Mouse (Mus musculus) hindbrain, embryonic 11.5 days (tissue): Measurements from ENCODE around the gene Cdh24. TPM values are rescaled to one million over a fixed set of nuclear protein-coding genes. Genes with fewer than 3 reads are reported as not detected.

Experiments
- ATAC-seq: fragments of 200-750 bp; cut with Nextera tagmentation; 2 replicates; pipeline ENCODE4 v1.8.0; 2017; ENCODE audit warnings: mild to moderate bottlenecking, moderate TSS enrichment, moderate library complexity; ENCODE audit not compliant: low FRiP score
- DNase-seq: peaks from one replicate; pipeline ENCODE4 v3.0.0-alpha.2; 2015; ENCODE audit warnings: low spot score
- H3K27ac ChIP-seq: fragments of 300-500 bp; sonication (generic); 2 replicates; pipeline ENCODE4 v1.5.1; 2014; ENCODE audit warnings: mild to moderate bottlenecking, low read depth, low read length
- H3K27me3 ChIP-seq: fragments of 300-500 bp; sonication (generic); 2 replicates; pipeline ENCODE4 v1.6.1; 2014; ENCODE audit warnings: mild to moderate bottlenecking, low read length, moderate library complexity, mixed read lengths; ENCODE audit not compliant: control insufficient read depth, insufficient read depth
- H3K36me3 ChIP-seq: fragments of 300-500 bp; sonication (generic); 2 replicates; pipeline ENCODE4 v1.6.1; 2014; ENCODE audit warnings: mild to moderate bottlenecking, low read length, moderate library complexity, mixed read lengths; ENCODE audit not compliant: control insufficient read depth, insufficient read depth
- H3K4me1 ChIP-seq: fragments of 300-500 bp; sonication (generic); replicated peaks from 2 replicates; pipeline ENCODE4 v1.6.1; 2014; ENCODE audit warnings: low read length, mixed read lengths; ENCODE audit not compliant: control insufficient read depth, insufficient read depth
- H3K4me2 ChIP-seq: fragments of 300-500 bp; sonication (generic); replicated peaks from 2 replicates; pipeline ENCODE4 v1.6.1; 2014; ENCODE audit warnings: mild to moderate bottlenecking, low read depth, low read length
- H3K4me3 ChIP-seq: fragments of 300-500 bp; sonication (generic); 2 replicates; pipeline ENCODE4 v1.5.1; 2014; ENCODE audit warnings: low read depth, low read length
- H3K9ac ChIP-seq: fragments of 300-500 bp; sonication (generic); 2 replicates; pipeline ENCODE4 v1.6.1; 2014; ENCODE audit warnings: low read depth, low read length
- H3K9me3 ChIP-seq: fragments of 300-500 bp; sonication (generic); 2 replicates; pipeline ENCODE4 v1.6.1; 2016; ENCODE audit warnings: low read length; ENCODE audit not compliant: control insufficient read depth
- WGBS: fragments of 180-500 bp; shearing (Covaris S2); extraction: QIAGEN DNeasy Blood & Tissue Kit; methylation state at CpG from one replicate; pipeline ENCODE4 v1.1.7; 2014; 5-methylcytosine and 5-hydroxymethylcytosine counted together
- polyA plus RNA-seq: library from polyadenylated mRNA; unstranded; fragments of >200 nt; fragmentation: Nextera tagmentation; extraction: Ambion mirVana; gene quantifications from 2 replicates; pipeline ENCODE4 v1.2.1, GENCODE M21; 2014

The Cdh24 gene
- polyA plus RNA-seq, 1 experiment from 2014 or later, result 8.1 TPM

- WGBS, result 81% methylated on average over 4 of the region's 4 CpGs
- peaks cover 2% of the 10 kb centered on the region; the same call in 1 of the 2 replicates for H3K4me1 ChIP-seq
- DNase-seq (no peak), ATAC-seq (no peak)
- H3K27me3 ChIP-seq, result no peaks in the 10 kb centered on the region
- no peak overlapping the region for H3K9ac ChIP-seq
- no peaks in the 10 kb centered on the region for H3K9me3 ChIP-seq
- H3K27ac ChIP-seq, result no peak overlapping the region
- H3K4me3 ChIP-seq, result no peak overlapping the region
- peaks cover 42% of the 10 kb centered on the region for H3K36me3 ChIP-seq
- H3K4me2 ChIP-seq, result no peak overlapping the region
Observed at GRCm38 (mm10) chr14:54647900-54648299, 6.7 kb upstream of the Cdh24 start.

DNA sequence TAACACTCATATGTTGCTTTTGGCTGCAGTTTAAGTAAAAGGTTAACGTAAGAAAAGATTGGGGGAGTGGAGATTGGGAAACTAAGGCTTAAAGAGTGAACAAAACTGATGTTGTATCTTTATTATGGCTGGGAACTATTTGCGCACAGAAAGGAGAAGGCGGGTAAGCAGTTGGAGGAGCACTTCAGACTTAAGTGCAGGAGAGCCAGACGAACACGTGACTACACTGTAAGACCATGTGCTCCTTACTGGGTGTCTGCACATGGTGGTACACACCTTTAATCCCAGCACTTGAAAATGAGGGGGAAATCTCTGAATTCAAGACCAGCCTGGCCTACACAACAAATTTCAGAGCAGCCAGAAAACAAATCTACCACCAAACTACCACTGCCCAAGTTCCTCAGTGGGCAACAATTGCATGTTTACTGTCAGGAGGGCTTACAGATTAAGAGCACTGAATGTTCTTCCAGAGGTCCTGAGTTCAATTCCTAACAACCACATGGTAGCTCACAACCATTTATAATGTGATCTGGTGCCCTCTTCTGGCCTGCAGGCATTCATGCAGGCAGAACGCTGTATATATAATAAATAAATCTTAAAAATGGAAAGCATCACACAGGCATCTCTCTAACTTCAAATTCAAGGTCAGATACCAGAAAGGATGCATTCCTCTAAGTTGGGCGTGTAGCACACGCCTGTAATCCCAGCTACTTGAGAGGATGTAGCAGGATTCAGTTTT lies 5.9 kb upstream of the Cdh24 start:
- Histone ChIP-seq H3K4me3 (no peak overlapping the region), H3K4me1 (peaks cover 2% of the 10 kb centered on the region; the same call in 1 of the 2 replicates), H3K9me3 (no peaks in the 10 kb centered on the region), H3K4me2 (no peak overlapping the region), H3K9ac (no peak overlapping the region), H3K27ac (no peak overlapping the region), H3K36me3 (peaks cover 42% of the 10 kb centered on the region), H3K27me3 (no peaks in the 10 kb centered on the region)
- peak; percentile 19 for DNase-seq
- WGBS, result 96% methylated on average over 8 of the region's 8 CpGs
- no peak for ATAC-seq

DNA sequence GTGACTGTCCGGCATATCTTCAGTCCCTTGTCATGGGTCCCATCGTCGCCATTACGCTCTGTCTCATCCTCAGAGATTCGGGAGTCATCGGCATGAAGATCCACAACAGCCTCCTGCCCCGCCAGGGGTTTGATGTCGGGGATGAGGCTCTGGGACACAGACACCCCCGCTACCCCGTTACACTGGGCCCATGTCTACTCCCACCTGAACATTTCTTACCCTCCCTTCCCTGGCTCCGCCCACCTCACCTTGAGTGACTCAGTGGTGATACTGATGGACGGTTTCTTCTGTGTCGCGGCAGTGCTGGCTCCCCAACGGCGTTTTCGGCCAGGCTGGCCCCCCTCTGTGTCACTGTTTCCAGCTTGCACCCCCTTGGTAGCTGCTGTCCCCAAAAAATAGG lies 5.3 kb upstream of the Cdh24 start:
- Histone ChIP-seq H3K4me1 (no peaks in the 10 kb centered on the region; the same call in none of the 2 replicates), H3K4me2 (no peak overlapping the region), H3K9ac (no peak overlapping the region), H3K27me3 (no peaks in the 10 kb centered on the region), H3K4me3 (no peak overlapping the region), H3K9me3 (no peaks in the 10 kb centered on the region), H3K27ac (no peak overlapping the region), H3K36me3 (peaks cover 42% of the 10 kb centered on the region)
- DNase-seq, result no peak
- ATAC-seq, result no peak
- WGBS, result 97% methylated on average over 17 of the region's 17 CpGs

- WGBS, result 96% methylated on average over 9 of the region's 9 CpGs
- no peaks in the 10 kb centered on the region for H3K27me3 ChIP-seq
- no peak overlapping the region for H3K9ac ChIP-seq
- H3K4me2 ChIP-seq, result no peak overlapping the region
- ATAC-seq (no peak), DNase-seq (no peak)
- peaks cover 3% of the 10 kb centered on the region for H3K4me1 ChIP-seq
- H3K9me3 ChIP-seq, result no peaks in the 10 kb centered on the region
- H3K4me3 ChIP-seq, result no peak overlapping the region
- no peak overlapping the region for H3K27ac ChIP-seq
- peaks cover 29% of the 10 kb centered on the region for H3K36me3 ChIP-seq
Observed at GRCm38 (mm10) chr14:54644294-54644693, 3.1 kb upstream of the Cdh24 start.

GRCm38 (mm10) chr14:54643011-54643410 lies 1.8 kb upstream of the Cdh24 start:
- H3K9ac ChIP-seq, result no peak overlapping the region
- ATAC-seq, result no peak
- no peak overlapping the region for H3K4me3 ChIP-seq
- no peaks in the 10 kb centered on the region for H3K9me3 ChIP-seq
- no peak for DNase-seq
- H3K36me3 ChIP-seq, result peaks cover 28% of the 10 kb centered on the region
- no peak overlapping the region for H3K4me2 ChIP-seq
- 88% methylated on average over 2 of the region's 2 CpGs for WGBS
- no peaks in the 10 kb centered on the region for H3K27me3 ChIP-seq
- H3K4me1 ChIP-seq, result peaks cover 4% of the 10 kb centered on the region
- H3K27ac ChIP-seq, result no peak overlapping the region; the same call in 1 of the 2 replicates

- DNase-seq (peak; percentile 33), ATAC-seq (no peak)
- H3K27ac ChIP-seq, result no peak overlapping the region; the same call in 1 of the 2 replicates
- H3K4me1 ChIP-seq, result peaks cover 4% of the 10 kb centered on the region
- H3K4me3 ChIP-seq, result no peak overlapping the region
- no peak overlapping the region for H3K4me2 ChIP-seq
- peaks cover 28% of the 10 kb centered on the region for H3K36me3 ChIP-seq
- H3K9me3 ChIP-seq, result no peaks in the 10 kb centered on the region
- WGBS, result 81% methylated on average over 25 of the region's 25 CpGs
- H3K9ac ChIP-seq, result no peak overlapping the region
- no peaks in the 10 kb centered on the region for H3K27me3 ChIP-seq
Observed at GRCm38 (mm10) chr14:54642224-54642944, 1.2 kb upstream of the Cdh24 start.

DNA sequence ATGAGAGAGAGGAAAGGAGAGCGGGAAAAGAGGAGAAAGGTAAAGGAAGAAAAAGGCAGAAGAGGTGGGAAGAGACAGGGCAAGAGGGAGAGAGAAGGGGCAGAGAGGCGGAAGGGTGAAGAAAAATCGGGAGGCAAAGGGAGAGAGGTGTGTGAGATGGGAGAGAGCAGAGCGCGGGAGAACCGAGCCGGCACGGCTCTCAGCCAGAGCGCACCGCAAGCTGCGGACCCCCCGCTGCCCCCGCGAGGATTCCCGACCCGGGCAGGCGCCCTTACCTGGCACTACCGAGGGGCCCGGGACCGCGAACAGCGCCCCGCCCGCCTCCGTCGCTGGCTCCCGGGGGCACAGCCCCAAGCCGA lies 239 bp downstream of the Cdh24 start, which contains the start of gene Gm17606:
Gm17606 (plus strand) TSS at position 7 of the 359 bp plus-strand sequence.
- under 1% methylated on average over 28 of the region's 28 CpGs for WGBS
- DNase-seq (no peak), ATAC-seq (peak; percentile 0; the same call in 1 of the 2 replicates)
- peaks cover 20% of the 10 kb centered on the region for H3K36me3 ChIP-seq
- peaks cover 4% of the 10 kb centered on the region for H3K4me1 ChIP-seq
- no peaks in the 10 kb centered on the region for H3K27me3 ChIP-seq
- peak within 1 kb of the TSS; percentile 98 for H3K9ac ChIP-seq
- no peaks in the 10 kb centered on the region for H3K9me3 ChIP-seq
- H3K4me3 ChIP-seq, result peak within 1 kb of the TSS; percentile 74
- H3K27ac ChIP-seq, result peak within 1 kb of the TSS; percentile 79
- H3K4me2 ChIP-seq, result peak within 1 kb of the TSS; percentile 86

GRCm38 (mm10) chr14:54640121-54640520 lies 1.0 kb downstream of the Cdh24 start:
- peak; percentile 16 for DNase-seq
- 14% methylated on average over 4 of the region's 4 CpGs for WGBS
- no peaks in the 10 kb centered on the region for H3K27me3 ChIP-seq
- H3K36me3 ChIP-seq, result peaks cover 13% of the 10 kb centered on the region
- ATAC-seq, result no peak
- H3K9me3 ChIP-seq, result no peaks in the 10 kb centered on the region
- H3K4me2 ChIP-seq, result peak overlapping the region; percentile 86
- peak overlapping the region; percentile 74 for H3K4me3 ChIP-seq
- peaks cover 4% of the 10 kb centered on the region for H3K4me1 ChIP-seq
- no peak overlapping the region for H3K27ac ChIP-seq
- peak overlapping the region; percentile 29; the same call in 1 of the 2 replicates for H3K9ac ChIP-seq
